Mouse (Mus musculus): Measurements from ENCODE around the gene Wwox.

Gene Wwox

DNA sequence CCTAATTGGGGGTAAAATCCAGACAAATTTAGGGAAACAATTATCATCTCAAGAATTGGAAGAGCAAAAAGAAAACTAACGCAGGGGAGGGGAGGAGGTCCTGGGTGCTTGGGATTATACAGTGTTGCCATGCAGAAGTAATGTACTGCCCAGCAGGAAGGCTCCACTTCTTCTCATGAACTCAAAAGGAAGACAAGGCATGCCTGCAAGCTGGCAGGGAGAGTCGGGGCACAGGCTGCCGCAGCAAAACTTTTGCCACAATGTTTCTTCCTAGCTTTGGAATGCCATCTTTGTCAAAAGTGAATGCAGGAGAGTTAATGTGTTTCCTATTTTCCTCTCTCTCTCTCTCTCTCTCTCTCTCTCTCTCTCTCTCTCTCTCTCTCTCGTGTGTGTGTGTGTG is 163.6 kb downstream of the Wwox start:
- DNase-seq, result no peak

DNA sequence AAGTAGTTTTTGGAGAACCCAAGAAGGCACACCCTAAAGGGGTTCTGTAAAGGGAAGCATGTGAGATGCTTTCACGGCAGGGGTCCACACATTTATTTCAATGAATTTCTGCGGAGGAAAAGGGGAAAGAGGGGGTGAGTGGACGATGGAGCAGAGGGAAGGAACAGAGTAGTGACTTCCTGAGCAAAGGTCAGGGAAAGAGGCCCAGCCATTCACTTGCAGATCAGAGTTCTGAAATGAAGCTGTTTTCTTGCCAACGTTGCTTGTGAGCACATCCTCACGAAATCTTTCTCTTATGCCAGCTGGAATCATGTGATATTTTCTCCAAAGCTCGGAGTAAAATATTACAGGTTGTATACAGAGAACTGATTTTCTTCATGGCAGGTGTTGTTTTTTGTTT is 164.1 kb downstream of the Wwox start:
- no peak for DNase-seq

DNA sequence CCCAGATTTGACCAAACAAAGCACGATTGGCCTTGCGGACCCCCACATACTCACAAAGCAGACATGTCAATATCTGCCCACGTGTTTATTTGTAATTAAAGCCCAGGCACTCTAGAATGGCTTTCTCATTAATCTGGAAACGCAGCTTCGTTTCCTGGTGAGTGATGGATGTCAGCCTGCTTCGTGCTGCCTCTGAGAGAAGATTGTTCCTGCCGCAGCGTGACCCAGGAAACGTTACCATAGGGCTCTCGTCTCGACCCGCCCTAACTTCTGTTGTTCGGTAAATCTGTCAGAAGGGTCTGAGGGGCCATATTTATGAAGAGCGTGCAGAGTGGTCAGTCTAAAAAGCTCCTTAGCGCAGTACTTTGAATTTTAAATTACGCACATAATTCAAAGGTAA is 164.9 kb downstream of the Wwox start:
- no peak for DNase-seq

DNA sequence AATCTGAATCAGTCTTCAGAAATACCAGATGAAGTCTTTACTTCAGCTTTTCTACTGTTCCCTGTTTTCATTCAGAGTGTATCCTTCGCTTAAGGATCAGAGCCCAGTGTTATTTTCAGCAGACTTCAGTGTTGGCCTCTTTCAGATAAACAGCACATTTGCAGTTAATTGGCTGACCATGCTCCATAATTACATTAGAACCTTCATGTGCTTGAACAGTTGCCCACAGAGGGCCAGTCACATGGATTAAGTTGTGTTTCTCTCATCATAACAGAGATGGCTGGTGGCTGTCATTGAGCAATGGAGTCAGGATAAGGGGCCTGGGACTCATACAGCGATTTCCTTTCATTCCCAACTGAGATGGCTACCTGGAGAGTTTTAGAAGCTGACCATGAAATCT is 166.2 kb downstream of the Wwox start:
- no peak for DNase-seq

DNA sequence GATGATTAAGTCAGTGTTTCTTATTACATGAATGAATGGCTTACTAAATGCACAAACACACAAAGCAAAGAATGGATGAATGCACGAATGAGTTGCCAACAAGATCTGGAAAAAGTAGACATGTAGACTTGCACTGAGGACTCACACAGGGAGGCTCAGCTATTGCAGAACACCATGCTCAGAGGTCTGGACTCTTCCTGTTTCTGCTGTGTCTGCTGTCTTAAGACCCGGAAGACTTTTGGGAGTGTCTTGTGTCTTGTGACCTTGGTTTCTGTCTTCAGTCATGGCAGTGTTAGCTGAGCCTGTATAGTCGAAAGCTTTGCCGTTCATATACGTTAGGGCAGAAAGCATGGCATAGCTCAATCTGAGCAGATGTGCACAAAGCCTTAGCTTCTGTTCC is 169.9 kb downstream of the Wwox start:
- DNase-seq, result no peak

DNA sequence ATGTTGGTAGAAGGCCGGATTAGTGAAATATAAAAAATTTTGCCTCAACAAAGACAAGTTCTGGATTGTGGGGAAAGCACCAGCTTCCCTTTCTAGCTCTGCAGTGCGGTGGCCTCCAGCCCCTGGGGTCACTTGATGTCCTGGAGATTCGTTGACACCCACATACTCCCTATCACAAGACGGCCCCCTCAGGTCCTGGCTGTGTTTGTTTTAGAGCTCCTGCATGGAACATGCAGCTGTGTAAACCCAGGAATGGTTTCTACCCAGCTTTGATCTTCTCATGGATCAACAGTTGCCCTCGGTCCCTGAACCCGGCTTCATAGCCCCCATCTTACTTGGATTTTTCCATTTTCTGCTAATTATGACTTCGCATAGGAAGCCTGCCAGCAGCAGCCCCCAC is 171.6 kb downstream of the Wwox start:
- peak in 1 of 2 experiments; percentile 27 for DNase-seq

DNA sequence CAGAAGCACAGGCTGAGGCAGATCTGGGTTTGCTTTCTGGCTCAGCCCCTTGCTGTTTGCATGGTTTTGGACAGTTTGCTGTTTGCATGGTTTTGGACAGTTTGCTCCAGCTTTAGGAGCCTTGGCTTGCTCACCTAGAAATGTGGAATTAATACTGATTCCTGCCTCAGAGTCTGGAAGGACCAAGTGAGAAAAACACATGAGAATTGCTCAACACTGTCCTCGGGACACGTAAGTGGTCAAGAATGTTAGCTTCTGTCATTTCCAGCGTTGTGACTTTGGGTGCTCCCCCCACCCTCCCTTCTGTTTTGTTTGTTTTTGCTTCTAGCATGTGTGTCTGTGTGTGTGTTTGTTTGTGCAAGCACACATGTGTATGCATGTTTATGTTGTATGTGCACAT is 172.6 kb downstream of the Wwox start:
- no peak for DNase-seq

DNA sequence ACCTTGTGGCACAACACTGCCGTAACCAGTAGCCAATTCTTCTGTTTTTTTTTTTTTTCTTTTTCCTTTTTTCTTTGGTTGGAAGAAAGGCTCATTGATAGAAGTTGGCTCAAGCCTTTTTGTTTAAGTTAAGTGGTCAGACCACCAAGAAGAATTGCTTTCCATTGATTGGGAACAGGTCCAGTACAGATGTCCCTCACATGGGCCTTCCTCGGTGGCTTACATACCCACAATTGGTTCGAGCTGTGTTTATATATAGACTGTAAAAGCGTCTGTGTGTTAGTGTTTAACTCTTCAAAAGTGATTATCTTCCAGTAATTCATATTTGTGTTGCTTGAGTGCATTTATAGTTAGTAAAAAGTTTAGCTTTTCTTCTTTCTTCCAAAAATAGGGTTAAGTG is 176.0 kb downstream of the Wwox start:
- DNase-seq, result no peak

DNA sequence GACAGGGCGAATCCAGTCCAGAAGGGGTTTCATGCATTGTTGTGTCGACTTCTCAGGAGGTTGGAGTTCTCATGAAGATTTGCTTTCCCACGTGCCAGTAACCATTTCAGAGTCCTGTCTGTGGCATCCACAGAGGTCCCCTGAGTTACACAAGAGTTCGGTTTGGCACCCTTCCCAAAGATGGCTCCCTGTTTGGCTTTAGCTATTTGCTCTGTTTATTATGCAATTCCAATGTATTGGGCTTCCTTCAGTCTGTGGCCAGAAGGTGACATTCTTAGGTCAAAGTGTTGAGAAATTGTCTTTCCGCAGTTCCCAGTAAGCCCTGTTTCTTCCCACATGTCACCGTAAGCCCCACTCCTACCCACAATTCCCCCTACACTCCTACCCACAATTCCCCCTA is 176.5 kb downstream of the Wwox start:
- DNase-seq, result no peak

DNA sequence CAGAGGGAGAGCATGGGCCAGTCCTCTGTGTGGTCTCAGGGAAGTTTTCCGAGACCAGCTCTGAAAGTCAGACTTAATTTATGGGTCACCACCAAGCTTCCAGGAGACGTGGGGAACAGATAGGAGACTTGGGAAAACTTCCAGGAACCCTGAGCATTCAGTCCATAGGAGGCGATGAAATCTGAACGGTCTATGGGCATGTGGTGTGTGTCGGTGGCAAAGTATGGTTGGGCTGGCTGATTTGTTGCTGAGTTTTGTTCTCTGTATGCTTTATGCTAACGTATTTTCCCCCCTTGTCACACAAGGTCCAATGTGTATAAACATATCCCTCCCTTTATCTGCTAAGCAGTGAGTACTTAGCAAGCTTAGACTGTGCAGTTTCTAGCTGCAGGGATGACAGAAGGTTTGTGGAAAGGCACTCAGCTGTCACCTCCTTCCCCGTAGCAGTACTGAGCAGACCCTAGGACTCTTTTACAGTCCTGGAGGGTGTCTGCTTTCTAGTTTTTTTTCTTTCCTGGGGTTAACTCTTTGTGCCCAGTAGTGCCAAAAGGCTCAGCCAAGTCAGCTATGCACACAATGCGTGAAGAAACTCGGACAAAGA is 179.6 kb downstream of the Wwox start:
- no peak for DNase-seq

DNA sequence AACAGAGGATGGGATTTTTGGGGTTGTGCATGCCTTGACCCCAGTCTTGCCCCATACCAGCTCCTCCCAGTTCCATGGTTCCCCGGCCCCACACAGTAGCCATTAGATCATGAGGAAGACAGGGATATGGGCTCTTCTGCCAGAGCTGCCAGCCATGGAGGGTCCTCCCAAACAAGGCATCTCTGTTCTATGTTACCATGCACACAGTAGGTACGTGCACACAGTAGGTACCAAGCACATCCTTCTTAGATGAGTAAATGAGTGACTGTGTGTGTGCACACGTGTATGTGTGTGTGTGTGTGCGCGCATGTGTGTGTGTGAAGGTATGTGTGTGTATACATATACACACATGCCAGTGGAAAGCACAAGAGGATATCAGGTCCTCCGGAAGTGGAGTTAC is 185.9 kb downstream of the Wwox start:
- DNase-seq, result no peak

DNA sequence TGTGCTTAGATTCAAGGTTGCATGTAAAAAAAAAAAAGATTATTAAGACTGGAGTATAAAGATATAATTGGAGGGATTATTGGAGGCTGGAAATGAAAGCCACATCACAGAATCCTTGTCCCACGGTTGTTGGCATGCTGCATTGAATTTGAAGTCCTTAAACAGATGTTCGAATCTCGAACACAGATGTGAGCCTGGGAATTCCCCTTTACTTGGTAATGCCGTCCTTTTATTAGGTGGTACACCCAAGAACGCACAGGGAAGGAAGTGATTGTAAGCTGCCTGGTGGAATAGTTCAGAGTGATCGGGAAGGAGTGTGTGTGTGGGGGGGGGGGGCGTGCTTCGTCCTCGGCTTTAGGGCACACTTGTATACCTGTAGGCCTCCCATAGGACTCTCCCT is 187.4 kb downstream of the Wwox start:
- DNase-seq, result no peak

DNA sequence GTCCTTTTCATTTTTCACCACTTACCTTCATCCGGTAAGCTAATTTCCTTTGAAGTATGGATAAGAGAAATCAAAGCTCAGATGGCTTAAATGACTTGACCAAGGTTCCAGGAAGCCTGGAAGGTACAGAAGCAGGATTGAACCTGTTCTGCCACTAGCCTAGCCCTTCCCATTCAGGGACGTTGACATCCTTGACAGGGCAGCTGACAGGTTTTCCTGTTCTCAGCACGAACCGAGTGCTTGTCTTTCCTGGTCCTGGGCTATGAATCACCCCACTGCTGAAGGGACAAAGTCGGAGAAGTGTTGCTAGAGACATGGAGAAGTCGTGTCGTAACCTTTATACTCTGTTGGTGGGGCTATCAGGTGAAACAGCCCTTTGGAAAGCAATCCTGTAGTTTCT is 190.3 kb downstream of the Wwox start:
- DNase-seq, result no peak

DNA sequence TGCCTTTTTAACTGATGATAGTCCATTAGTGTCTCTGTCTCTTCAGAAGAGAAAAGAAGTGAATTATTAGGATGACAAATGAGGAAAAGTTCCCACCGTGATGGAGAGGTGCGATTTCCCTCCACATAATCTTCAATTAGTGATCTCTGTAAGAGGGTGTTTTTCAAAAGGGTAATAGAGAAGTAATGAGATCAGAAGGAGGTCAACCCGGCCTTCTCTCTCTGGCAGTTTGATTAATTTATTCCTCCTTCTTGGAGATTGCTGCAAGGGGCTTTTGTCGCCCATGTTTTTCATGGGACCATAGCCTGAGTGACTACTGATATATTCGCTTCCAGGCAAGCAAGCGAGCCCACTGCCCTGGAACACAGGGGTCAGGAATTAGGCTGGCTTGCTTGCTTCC is 191.6 kb downstream of the Wwox start:
- DNase-seq, result no peak

DNA sequence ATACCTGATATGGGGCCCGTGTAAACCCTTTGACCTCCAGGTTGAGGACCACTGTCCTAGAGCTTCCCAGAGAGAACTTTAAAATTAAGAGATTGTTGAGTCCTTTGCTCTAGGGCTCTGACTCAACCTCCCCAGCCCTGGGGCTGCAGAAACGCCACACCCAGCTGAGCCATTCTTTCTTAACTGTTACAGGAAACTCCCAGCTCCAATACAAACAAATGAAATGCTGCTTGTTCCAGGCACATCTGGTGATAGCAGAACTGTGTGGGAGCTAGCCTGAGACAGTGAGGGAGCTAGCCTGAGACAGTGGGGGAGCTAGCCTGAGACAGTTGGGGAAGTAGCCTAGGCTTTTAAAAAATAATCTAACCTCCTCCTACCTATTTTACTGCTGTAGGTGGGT is 194.7 kb downstream of the Wwox start:
- DNase-seq, result no peak

DNA sequence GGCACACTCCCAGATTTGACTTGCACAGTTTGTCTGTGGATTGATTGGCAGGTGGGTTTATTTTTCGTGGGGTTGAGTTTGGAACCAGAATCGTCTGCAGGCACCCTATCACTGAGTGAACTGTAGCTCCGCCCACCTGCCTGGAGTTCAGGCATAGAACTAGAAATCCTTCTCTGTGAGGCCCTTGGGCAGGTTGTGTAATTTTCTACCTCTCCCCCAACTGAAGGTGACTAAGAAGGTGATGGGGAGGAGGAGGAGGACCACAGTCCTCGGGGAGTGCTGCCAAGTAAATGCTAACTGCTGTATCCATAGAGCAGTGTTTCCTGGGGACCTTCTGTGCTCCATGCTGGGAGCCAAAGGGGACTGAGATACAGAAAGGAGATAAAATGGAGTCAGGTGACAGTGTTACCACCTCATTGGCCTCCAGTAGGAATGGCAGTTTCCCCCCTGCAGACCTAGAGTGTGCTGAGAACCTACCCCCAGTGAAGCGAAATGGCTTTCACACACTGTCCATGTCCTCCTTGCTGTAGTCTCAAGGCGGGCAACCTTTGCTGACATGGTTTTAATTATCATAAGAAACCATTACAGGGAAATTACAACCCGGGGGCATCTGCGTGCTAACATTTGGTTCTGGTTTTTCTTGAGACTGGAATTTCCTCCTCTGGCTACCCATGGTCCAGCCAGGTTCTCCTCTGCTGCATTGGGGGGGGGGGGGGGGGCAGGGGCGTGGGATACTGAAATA is 195.4 kb downstream of the Wwox start:
- no peak for DNase-seq

DNA sequence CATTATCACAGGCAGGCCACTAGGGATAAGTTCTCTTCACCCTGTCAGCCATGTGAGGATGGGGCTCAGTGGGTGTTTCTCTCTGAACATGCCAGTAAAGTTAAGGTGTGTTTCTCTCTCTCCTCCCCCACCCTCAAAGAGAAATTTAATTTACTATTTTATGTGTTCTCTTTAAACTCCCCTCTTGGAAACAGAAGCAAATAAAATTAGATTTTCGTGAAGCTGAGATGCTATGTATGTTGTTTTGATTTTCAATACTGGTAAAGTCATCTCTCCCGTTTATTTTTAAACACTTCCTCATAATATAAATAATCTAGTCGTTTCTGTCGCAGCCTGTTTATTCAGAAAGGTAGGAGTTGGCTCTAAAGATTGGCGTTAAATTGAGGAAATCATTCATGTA is 196.9 kb downstream of the Wwox start:
- no peak for DNase-seq

DNA sequence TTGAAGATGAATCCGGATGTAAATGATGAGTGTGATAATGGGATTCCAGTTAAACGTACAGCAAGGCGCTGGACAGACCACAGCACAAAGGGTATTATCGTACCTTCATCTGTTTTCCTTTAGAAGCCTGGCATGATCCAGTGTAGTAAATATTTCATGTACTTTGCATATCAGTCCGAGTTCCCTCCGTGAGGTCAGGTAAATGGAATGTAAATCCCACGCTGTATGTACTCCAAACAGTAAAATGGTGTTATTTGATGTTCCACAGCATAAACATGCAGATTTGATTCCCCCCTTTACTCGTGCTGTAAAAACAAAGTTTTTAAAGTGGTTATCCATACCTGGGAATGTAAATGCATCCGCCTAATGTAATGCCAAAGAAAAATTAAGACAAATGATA is 202.4 kb downstream of the Wwox start:
- no peak for DNase-seq

DNA sequence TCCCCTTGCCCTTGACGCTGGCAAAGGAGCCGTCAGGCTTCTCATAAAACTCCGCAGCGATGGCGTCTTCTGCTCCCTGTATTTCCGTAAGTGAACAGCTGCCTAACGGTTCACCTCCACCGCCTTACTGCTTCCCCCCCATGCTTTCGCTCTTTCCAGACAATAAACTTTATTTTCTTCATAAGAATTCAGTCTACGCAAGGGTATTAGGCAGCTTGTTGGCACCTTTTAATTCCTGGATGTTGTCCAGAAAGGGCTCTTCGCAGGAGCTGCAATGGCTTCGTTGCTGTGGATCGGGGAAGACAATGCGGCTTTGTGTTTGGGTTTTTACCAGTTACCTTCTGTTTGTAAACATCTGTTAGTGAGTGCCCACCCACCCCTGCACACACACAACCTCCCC is 211.3 kb downstream of the Wwox start:
- no peak for DNase-seq

DNA sequence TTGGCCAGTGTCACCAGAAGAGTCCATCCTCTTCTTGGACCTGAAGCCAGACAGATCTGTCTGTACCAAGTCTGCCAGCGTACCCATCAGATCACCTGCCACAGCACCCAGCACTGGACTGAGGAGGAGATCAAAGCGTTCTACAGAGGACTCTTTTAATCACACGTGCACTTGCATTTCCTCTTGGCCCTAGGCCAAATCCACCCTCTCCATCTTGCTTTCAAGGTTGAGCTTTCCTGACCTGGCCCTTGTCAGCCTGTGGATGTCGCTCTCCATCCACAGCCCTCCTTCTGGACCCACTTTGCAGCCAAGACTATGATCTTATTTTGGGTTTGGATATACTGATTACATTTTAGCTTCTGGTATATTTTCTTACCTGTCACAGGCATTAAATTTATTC is 218.3 kb downstream of the Wwox start:
- peak; percentile 34 to 57 for DNase-seq

DNA sequence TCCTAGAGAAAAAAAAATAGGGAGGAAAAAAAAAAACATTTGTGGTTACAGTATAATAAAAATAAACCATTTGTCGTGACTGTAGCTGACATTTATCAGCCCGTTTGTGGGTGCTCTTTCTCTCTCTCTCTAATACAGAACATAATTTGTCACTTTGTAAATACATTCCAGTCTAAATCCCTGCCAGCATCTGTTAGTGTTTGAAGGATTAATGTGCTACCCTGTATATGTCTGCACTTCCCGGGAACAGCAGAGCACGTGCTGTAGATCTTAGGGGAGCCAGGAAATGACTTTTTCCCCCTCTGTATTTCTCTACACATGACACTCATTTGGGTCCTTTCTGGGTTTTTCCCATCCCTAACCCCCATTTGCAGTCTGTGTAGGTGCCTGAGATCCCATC is 219.0 kb downstream of the Wwox start:
- no peak for DNase-seq

DNA sequence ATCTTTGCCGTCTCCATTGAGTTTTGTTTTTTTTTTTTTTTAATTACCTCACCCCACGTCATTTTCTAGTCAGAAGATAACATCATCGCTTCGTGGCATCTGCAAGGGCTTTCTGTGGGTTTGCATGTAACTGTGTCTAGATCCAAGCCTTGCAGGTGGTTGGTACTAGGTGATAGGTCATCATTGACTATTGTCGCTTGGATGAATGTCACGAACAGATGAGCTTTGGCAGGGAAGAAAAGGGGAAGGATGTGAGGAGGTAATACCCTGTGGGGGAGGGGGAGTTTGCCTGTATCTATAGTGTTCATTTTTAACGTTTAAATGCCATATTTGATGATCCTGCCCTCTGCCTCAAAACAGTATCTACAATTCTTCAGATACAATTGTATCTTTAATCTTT is 223.6 kb downstream of the Wwox start:
- DNase-seq, result no peak

DNA sequence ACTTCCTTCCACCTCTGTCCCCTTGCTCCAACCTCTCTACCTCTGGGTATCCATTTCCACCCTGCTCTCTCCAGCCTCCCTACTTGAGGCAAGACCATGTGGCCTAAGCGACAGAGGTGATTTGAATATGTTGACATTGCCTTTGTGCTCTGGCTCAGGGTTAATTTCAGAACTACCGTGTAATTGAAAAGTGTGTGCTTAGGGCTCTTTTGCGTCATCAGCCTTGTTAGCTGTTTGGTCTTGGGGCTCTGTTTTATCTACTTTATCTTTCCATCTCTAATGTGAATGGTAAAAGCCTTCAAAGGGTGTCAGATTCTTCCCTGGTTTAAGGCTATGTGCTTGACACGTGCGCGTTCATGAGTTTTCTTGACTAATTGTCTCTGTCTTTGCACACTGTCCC is 226.1 kb downstream of the Wwox start:
- DNase-seq, result no peak

DNA sequence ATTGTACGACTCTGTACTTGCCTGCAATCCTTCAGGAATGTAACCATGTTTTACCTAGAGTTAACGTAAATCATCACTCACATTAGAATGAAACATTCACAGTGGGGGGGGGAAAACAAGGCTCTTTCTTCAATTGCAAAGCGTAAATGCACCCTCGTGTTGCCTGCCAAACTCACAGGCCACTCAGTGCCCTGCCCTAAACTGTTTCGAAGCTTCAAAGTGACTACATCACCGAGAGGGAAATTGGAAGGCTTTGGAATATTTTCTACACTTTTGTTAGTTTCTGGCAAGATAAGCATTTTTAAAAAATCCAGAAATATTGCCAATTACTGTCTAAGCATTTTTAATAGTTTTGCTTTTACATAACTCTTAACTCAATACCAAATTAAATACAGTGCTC is 231.3 kb downstream of the Wwox start:
- no peak for DNase-seq

DNA sequence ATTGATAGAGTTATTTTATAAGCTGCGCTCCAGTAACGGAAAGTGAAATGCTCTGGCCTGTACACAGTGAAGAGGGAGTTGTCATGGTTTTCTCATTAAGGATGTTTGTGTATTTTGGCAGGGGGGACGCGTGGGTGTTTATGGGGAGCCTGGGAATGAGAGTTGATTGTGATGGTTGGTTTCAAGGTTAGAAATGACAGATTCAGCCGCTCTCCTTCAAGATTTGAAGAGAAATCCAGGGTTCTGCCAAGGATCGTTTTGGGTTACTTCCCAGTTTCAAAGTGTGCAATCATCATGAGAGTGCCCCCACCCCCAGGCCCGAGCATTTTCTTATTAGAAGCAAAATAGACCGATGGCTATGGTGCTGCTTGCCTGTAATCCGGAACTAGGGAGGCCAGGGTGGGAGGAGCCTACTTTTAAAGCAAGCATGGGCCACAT is 231.8 kb downstream of the Wwox start:
- DNase-seq, result peak; percentile 69 to 78
